Mouse (Mus musculus) bone marrow, adult 2 months (tissue): ENCODE measurements around the gene Slc7a5.

ENCODE experiments used
- CTCF ChIP-seq: fragments of 200-500 bp; IDR thresholded peaks from 2 replicates; pipeline ENCODE4 v1.5.1; 2011; ENCODE audit warnings: low read length, control low read depth; ENCODE audit not compliant: control insufficient read depth, insufficient read depth
- POLR2A ChIP-seq: fragments of 200-500 bp; IDR thresholded peaks from 2 replicates; pipeline ENCODE4 v1.6.1; 2011; ENCODE audit warnings: low read depth, mild to moderate bottlenecking, control low read depth, low read length, borderline replicate concordance; ENCODE audit not compliant: control insufficient read depth

GRCm38 (mm10) chr8:121877828-121878480 is 29.5 kb downstream of the Slc7a5 start:
- TF ChIP-seq CTCF (no peak), POLR2A (no peak)
